Mouse (Mus musculus) CH12.LX (cell line): ENCODE results near the gene Pelp1.

Experiments
- EP300 ChIP-seq: IDR thresholded peaks from 2 replicates; pipeline ENCODE4 v1.6.1; 2011; ENCODE audit warnings: low read length, improper control_type of control experiment
- TCF12 ChIP-seq: IDR thresholded peaks from 2 replicates; pipeline ENCODE4 v1.6.1; 2014; ENCODE audit warnings: low read depth, mild to moderate bottlenecking, inconsistent platforms, low read length, improper control_type of control experiment

DNA sequence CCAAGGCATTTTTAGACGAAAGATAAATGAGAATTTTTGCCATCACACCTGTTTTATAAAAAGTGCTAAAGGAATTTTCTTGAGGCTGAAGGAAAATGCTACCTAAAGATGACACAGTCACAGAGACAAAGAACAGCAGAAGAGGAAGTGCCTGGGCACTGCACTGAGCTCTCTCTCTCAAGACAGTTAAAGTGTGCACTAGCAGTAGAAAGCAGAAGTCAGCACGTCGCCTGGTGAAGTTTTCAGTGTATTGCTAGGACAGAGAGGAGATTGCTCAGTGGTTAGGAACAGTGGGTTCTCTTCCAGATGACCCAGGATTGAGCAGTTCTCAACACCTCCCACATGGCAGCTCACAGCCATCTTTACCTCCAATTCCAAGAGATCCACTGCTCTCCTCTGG, 35.5 kb downstream of the Pelp1 start:
- TF ChIP-seq EP300 (no peak), TCF12 (no peak)
